Mouse (Mus musculus): Measurements from ENCODE around the gene Tjp1.

- TF ChIP-seq CTCF (IDR thresholded peaks at IDR 0.05; ENCODE audit: borderline replicate concordance, insufficient read depth, low read length) (no peak), POLR2A (IDR thresholded peaks at IDR 0.05; ENCODE audit: low read depth, low read length) (no peak)
Measured at GRCm38 (mm10) chr7:65466137-65466536, 61.4 kb downstream of the Tjp1 start.

All from embryonic fibroblast, embryonic 13.5 days (primary cell).